8 mouse cellular contexts compared by ENCODE assay signal in genomic region chr13:64128858-64129615, GRCm38 (mm10). TPM values are rescaled to one million over a fixed set of nuclear protein-coding genes. Genes with fewer than 3 reads are reported as not detected.
DNase-seq lines count a peak whose midpoint lies in the region; ATAC-seq and TF ChIP-seq lines count a peak whose summit lies in the region.

Slc35d2 (minus strand) TSS chr13:64129368.

- peak within 1 kb of the TSS; percentile 86 for H3K9ac ChIP-seq in heart, adult 2 months (ENCODE audit: low read depth, low read length)
- peak within 1 kb of the TSS; percentile 71 for H3K9ac ChIP-seq in lung, embryonic 14.5 days
- peak within 1 kb of the TSS; percentile 48 for H3K9ac ChIP-seq in neural tube, embryonic 14.5 days (replicated peaks; ENCODE audit: low read depth, low read length)

- peak; percentile 73 for TF ChIP-seq POLR2A in heart, adult 2 months (IDR thresholded peaks at IDR 0.05; ENCODE audit: insufficient read depth, low read depth, low read length)

- peak within 1 kb of the TSS; percentile 79 for H3K4me2 ChIP-seq in lung, embryonic 14.5 days
- peak within 1 kb of the TSS; percentile 75 for H3K4me2 ChIP-seq in neural tube, embryonic 14.5 days (ENCODE audit: low read depth, low read length)

- peak within 1 kb of the TSS; percentile 89 for H3K27ac ChIP-seq in heart, adult 2 months
- H3K27ac ChIP-seq in lung, embryonic 14.5 days (ENCODE audit: low read depth), result peak within 1 kb of the TSS; percentile 33; the same call in 1 of the 2 replicates
- H3K27ac ChIP-seq in neural tube, embryonic 14.5 days (ENCODE audit: low read depth, low read length), result no peak within 1 kb of the TSS

- H3K36me3 ChIP-seq in heart, adult 2 months (ENCODE audit: control insufficient read depth, insufficient read depth, low read length), result no peaks in the 10 kb centered on the region; the same call in 1 of the 2 replicates
- peaks cover 14% of the 10 kb centered on the region for H3K36me3 ChIP-seq in lung, embryonic 14.5 days (ENCODE audit: insufficient read depth)
- H3K36me3 ChIP-seq in neural tube, embryonic 14.5 days (ENCODE audit: control insufficient read depth, insufficient read depth, low read length), result no peaks in the 10 kb centered on the region

- H3K4me3 ChIP-seq in heart, adult 2 months, result peak within 1 kb of the TSS; percentile 72
- peak within 1 kb of the TSS; percentile 60 for H3K4me3 ChIP-seq in lung, embryonic 14.5 days (ENCODE audit: low read depth, low read length)
- peak within 1 kb of the TSS; percentile 48 for H3K4me3 ChIP-seq in neural tube, embryonic 14.5 days (ENCODE audit: low read depth, low read length)

- peak; percentile 40 for DNase-seq in left cerebral cortex, postnatal 4 days
- DNase-seq in left cerebral cortex, postnatal 14 days (ENCODE audit: low spot score in 2 of 2), result no peak
- DNase-seq in embryo, embryonic 9.5 days (ENCODE audit: extremely low spot score), result peak; percentile 56
- DNase-seq in heart, adult 2 months, result peak; percentile 87 to 88
- peak; percentile 60 for DNase-seq in kidney, adult 11 months
- peak; percentile 70 for DNase-seq in lung, embryonic 14.5 days
- DNase-seq in thymus, postnatal 25 days, result peak; percentile 70

- WGBS in heart, adult 2 months, result 5% methylated on average over 42 of the region's 44 CpGs
- 7% methylated on average over 44 of the region's 44 CpGs for WGBS in lung, embryonic 14.5 days
- 9% methylated on average over 44 of the region's 44 CpGs for WGBS in neural tube, embryonic 14.5 days

- peak; percentile 89 for ATAC-seq in lung, embryonic 14.5 days (ENCODE audit: insufficient read depth)
- ATAC-seq in neural tube, embryonic 14.5 days (ENCODE audit: low read depth), result peak; percentile 85

- H3K79me2 ChIP-seq in heart, adult 2 months (replicated peaks; ENCODE audit: control insufficient read depth, insufficient read depth, low read length), result no peaks in the 10 kb centered on the region

- H3K27me3 ChIP-seq in heart, adult 2 months (ENCODE audit: control insufficient read depth, insufficient read depth, low read length), result no peaks in the 10 kb centered on the region
- H3K27me3 ChIP-seq in lung, embryonic 14.5 days (ENCODE audit: insufficient read depth, low read length), result no peaks in the 10 kb centered on the region
- H3K27me3 ChIP-seq in neural tube, embryonic 14.5 days (ENCODE audit: control insufficient read depth, insufficient read depth, low read length), result no peaks in the 10 kb centered on the region

- TF ChIP-seq EP300 in heart, adult 2 months (IDR thresholded peaks at IDR 0.05; ENCODE audit: insufficient read depth, low read depth, low read length), result no peak

- no peak; the same call in 1 of the 2 replicates for TF ChIP-seq CTCF in heart, adult 2 months (IDR thresholded peaks at IDR 0.05)
- no peak for TF ChIP-seq CTCF in lung, embryonic 14.5 days (IDR thresholded peaks at IDR 0.05; ENCODE audit: low read depth)

- intact Hi-C loops in left cerebral cortex, postnatal 4 days (cut with DNase I), result no loop called here
- intact Hi-C loops in left cerebral cortex, postnatal 14 days (cut with DNase I), result no loop called here
- intact Hi-C loops in heart, adult 2 months (cut with DNase I), result loop anchor here (1.0 kb wide), 1 partner anchor 29 kb away; no protein-coding TSS in a partner anchor

- H3K9me3 ChIP-seq in lung, embryonic 14.5 days (ENCODE audit: low read depth, low read length), result no peaks in the 10 kb centered on the region
- no peaks in the 10 kb centered on the region for H3K9me3 ChIP-seq in neural tube, embryonic 14.5 days (ENCODE audit: control insufficient read depth, low read length)

- peaks cover 2% of the 10 kb centered on the region; the same call in 1 of the 2 replicates for H3K4me1 ChIP-seq in heart, adult 2 months (ENCODE audit: control insufficient read depth, insufficient read depth, low read length)
- no peaks in the 10 kb centered on the region for H3K4me1 ChIP-seq in lung, embryonic 14.5 days (ENCODE audit: insufficient read depth)
- 0 out of 2 replicates have a peak, but pooled peaks cover 3% of the 10 kb centered on the region for H3K4me1 ChIP-seq in neural tube, embryonic 14.5 days (ENCODE audit: control insufficient read depth, insufficient read depth, low read length)

RNA-seq across cellular contexts. Expression of gene Slc35d2, which starts in this region (rescaled TPM):
- 1 to 10 TPM in 1 of 2 experiments, under 1 TPM in 1; 0.96 to 1.2 TPM for total RNA-seq in left cerebral cortex, postnatal 4 days (2021)
- 1 to 10 TPM in 1 of 2 experiments, under 1 TPM in 1; 0.90 to 1.9 TPM for total RNA-seq in left cerebral cortex, postnatal 14 days (2021)
- total RNA-seq in heart, adult 2 months (2021), result 1 to 10 TPM; 1.3 to 1.6 TPM
- 1.7 and 3.1 TPM in 2 replicates for polyA plus RNA-seq in heart, adult 2 months (2012; rRNA removed)
- polyA plus RNA-seq in lung, embryonic 14.5 days (2014; fragmentation: Nextera tagmentation; extraction: Ambion mirVana), result 4.4 and 4.7 TPM in 2 replicates
- polyA plus RNA-seq in neural tube, embryonic 14.5 days (2014; fragmentation: Nextera tagmentation; extraction: Ambion mirVana), result 0.92 and 1.6 TPM in 2 replicates

Comparison
In these comparisons a context has a peak if more than half of its experiments do, and no peak if none do; other contexts are left out.
1. DNase-seq: peak in left cerebral cortex, postnatal 4 days (single experiment), embryo, embryonic 9.5 days (single experiment), heart, adult 2 months (2 of 2), kidney, adult 11 months (single experiment), lung, embryonic 14.5 days (single experiment) and thymus, postnatal 25 days (single experiment); none in left cerebral cortex, postnatal 14 days (0 of 2).
2. Peak in every context shown above with its lines, with median percentiles within 50 percentile points of each other: H3K4me3 ChIP-seq and H3K9ac ChIP-seq.